In genomic region chr2:110390736-110391409, GRCm38 (mm10) we compare ENCODE assay signal across 18 mouse cellular contexts. TPM values are rescaled to one million over a fixed set of nuclear protein-coding genes. Genes with fewer than 3 reads are reported as not detected.
DNase-seq lines count a peak whose midpoint lies in the region; ATAC-seq and TF ChIP-seq lines count a peak whose summit lies in the region.
"Had no signal": no experiment of that assay in that cellular context is flagged by ENCODE, and none has a peak within 500 bp of the region (broad histone marks: within the 10 kb centered on the region; RNA-seq: fewer than 3 reads in every experiment).

No protein-coding gene starts in this region.

- no peak for TF ChIP-seq POLR2A in kidney, adult 2 months (IDR thresholded peaks at IDR 0.05; ENCODE audit: low read depth, low read length)

- H3K27me3 ChIP-seq in kidney, embryonic 14.5 days (ENCODE audit: control insufficient read depth, insufficient read depth, low read length) = no peaks in the 10 kb centered on the region
- no peaks in the 10 kb centered on the region for H3K27me3 ChIP-seq in kidney, adult 2 months (replicated peaks; ENCODE audit: control insufficient read depth, insufficient read depth, low read length)
- no peaks in the 10 kb centered on the region for H3K27me3 ChIP-seq in neural tube, embryonic 13.5 days
- no peaks in the 10 kb centered on the region for H3K27me3 ChIP-seq in forebrain, embryonic 16.5 days (replicated peaks; ENCODE audit: control insufficient read depth, insufficient read depth, low read length)
- H3K27me3 ChIP-seq: limb, embryonic 15.5 days; stomach, embryonic 15.5 days had no signal

- H3K4me2 ChIP-seq in kidney, embryonic 14.5 days (replicated peaks; ENCODE audit: low read depth, low read length) = no peak overlapping the region
- H3K4me2 ChIP-seq in neural tube, embryonic 13.5 days = no peak overlapping the region
- H3K4me2 ChIP-seq in forebrain, embryonic 16.5 days (ENCODE audit: low read length) = no peak overlapping the region
- H3K4me2 ChIP-seq: heart, embryonic 11.5 days; limb, embryonic 15.5 days; stomach, embryonic 15.5 days had no signal

- H3K36me3 ChIP-seq in kidney, embryonic 14.5 days (ENCODE audit: control insufficient read depth, insufficient read depth, low read length) = no peaks in the 10 kb centered on the region
- H3K36me3 ChIP-seq in kidney, adult 2 months (ENCODE audit: control insufficient read depth, insufficient read depth, low read length) = no peaks in the 10 kb centered on the region
- H3K36me3 ChIP-seq in neural tube, embryonic 13.5 days = no peaks in the 10 kb centered on the region
- H3K36me3 ChIP-seq in forebrain, embryonic 16.5 days (ENCODE audit: control insufficient read depth, insufficient read depth) = no peaks in the 10 kb centered on the region
- H3K36me3 ChIP-seq: limb, embryonic 15.5 days; stomach, embryonic 15.5 days had no signal

- H3K4me1 ChIP-seq in kidney, embryonic 14.5 days (ENCODE audit: control insufficient read depth, insufficient read depth, low read length) = no peaks in the 10 kb centered on the region
- no peaks in the 10 kb centered on the region for H3K4me1 ChIP-seq in kidney, adult 2 months (ENCODE audit: control insufficient read depth, insufficient read depth, low read length)
- no peaks in the 10 kb centered on the region for H3K4me1 ChIP-seq in neural tube, embryonic 13.5 days (replicated peaks)
- no peaks in the 10 kb centered on the region; the same call in 1 of the 2 replicates for H3K4me1 ChIP-seq in forebrain, embryonic 16.5 days (replicated peaks; ENCODE audit: control insufficient read depth, insufficient read depth, low read length)
- H3K4me1 ChIP-seq: stomach, embryonic 15.5 days had no signal

- no peak for TF ChIP-seq CTCF in kidney, adult 2 months (conservative IDR thresholded peaks at IDR 0.05; ENCODE audit: insufficient read depth, insufficient read length, low read depth, low read length)

- no peak overlapping the region for H3K9ac ChIP-seq in kidney, embryonic 14.5 days (ENCODE audit: low read depth, low read length)
- no peak overlapping the region for H3K9ac ChIP-seq in neural tube, embryonic 13.5 days
- H3K9ac ChIP-seq in forebrain, embryonic 16.5 days (replicated peaks; ENCODE audit: low read depth, low read length) = no peak overlapping the region
- H3K9ac ChIP-seq: limb, embryonic 15.5 days; liver, postnatal 0 days; stomach, embryonic 15.5 days had no signal

- H3K9me3 ChIP-seq in kidney, embryonic 14.5 days (ENCODE audit: control insufficient read depth, low read length) = no peaks in the 10 kb centered on the region
- no peaks in the 10 kb centered on the region for H3K9me3 ChIP-seq in neural tube, embryonic 13.5 days
- H3K9me3 ChIP-seq in forebrain, embryonic 16.5 days (ENCODE audit: control insufficient read depth, low read length) = no peaks in the 10 kb centered on the region
- H3K9me3 ChIP-seq: limb, embryonic 15.5 days; stomach, embryonic 15.5 days had no signal

- H3K4me3 ChIP-seq in kidney, embryonic 14.5 days (ENCODE audit: low read length) = no peak overlapping the region
- H3K4me3 ChIP-seq in kidney, adult 2 months (ENCODE audit: insufficient read depth, low read depth, low read length) = no peak overlapping the region
- no peak overlapping the region for H3K4me3 ChIP-seq in neural tube, embryonic 13.5 days
- H3K4me3 ChIP-seq in forebrain, embryonic 16.5 days (replicated peaks; ENCODE audit: low read length) = no peak overlapping the region
- H3K4me3 ChIP-seq: limb, embryonic 15.5 days; stomach, embryonic 15.5 days had no signal

- peak; percentile 90 for ATAC-seq in kidney, embryonic 14.5 days (ENCODE audit: low FRiP score, low TSS enrichment)
- ATAC-seq in neural tube, embryonic 13.5 days (ENCODE audit: low read depth) = peak; percentile 61
- peak; percentile 68 for ATAC-seq in forebrain, embryonic 16.5 days
- ATAC-seq: liver, postnatal 0 days had no signal

- DNase-seq in kidney, adult 2 months = no peak
- DNase-seq in neural tube, embryonic 10.5 days (ENCODE audit: extremely low spot score, low spot score) = no peak
- no peak for DNase-seq in adrenal gland, postnatal 4 days (ENCODE audit: low spot score in 2 of 2)
- DNase-seq in heart, postnatal 4 days = no peak
- DNase-seq: adrenal gland, postnatal 14 days; cerebellum, adult 9-11 months; gastrocnemius, postnatal 14 days; kidney, adult 11 months; liver, postnatal 0 days; midbrain, embryonic 14.5 days; spleen, adult 18-20 months; thymus, postnatal 14 days had no signal

- H3K27ac ChIP-seq in kidney, embryonic 14.5 days (ENCODE audit: low read depth, low read length) = no peak overlapping the region
- no peak overlapping the region for H3K27ac ChIP-seq in kidney, adult 2 months (ENCODE audit: insufficient read depth, low read depth, low read length)
- H3K27ac ChIP-seq in neural tube, embryonic 13.5 days (replicated peaks) = no peak overlapping the region
- H3K27ac ChIP-seq in forebrain, embryonic 16.5 days (ENCODE audit: low read length) = no peak overlapping the region
- H3K27ac ChIP-seq: limb, embryonic 15.5 days; stomach, embryonic 15.5 days had no signal

- 64% methylated on average over 5 of the region's 5 CpGs for WGBS in kidney, embryonic 14.5 days
- WGBS in kidney, adult 2 months = 47% methylated on average over 5 of the region's 5 CpGs
- WGBS in neural tube, embryonic 13.5 days = 68% methylated on average over 5 of the region's 5 CpGs
- 45% methylated on average over 5 of the region's 5 CpGs for WGBS in forebrain, embryonic 16.5 days

RNA-seq across cellular contexts. Expression of gene Fibin, which starts 27.9 kb away (rescaled TPM):
- polyA plus RNA-seq in kidney, embryonic 14.5 days (2014; fragmentation: Nextera tagmentation; extraction: Ambion mirVana) = 21.0 and 21.8 TPM in 2 replicates
- 1.6 and 2.2 TPM in 2 replicates for polyA plus RNA-seq in kidney, adult 2 months (2012; rRNA removed)
- polyA plus RNA-seq in neural tube, embryonic 13.5 days (2015; fragmentation: Nextera tagmentation; extraction: Ambion mirVana) = 14.2 and 27.1 TPM in 2 replicates
- polyA plus RNA-seq in forebrain, embryonic 16.5 days (2015; fragmentation: Nextera tagmentation; extraction: Ambion mirVana) = 2.3 and 3.7 TPM in 2 replicates
- total RNA-seq in adrenal gland, postnatal 4 days (2021) = 1 to 10 TPM; 6.7 to 9.1 TPM
- total RNA-seq in heart, postnatal 4 days (2021) = 10 to 100 TPM in 1 of 2 experiments, 1 to 10 TPM in 1; 9.9 to 10.6 TPM
